Mouse (Mus musculus) G1E (cell line): ENCODE measurements around the gene Tiam2. TPM values are rescaled to one million over a fixed set of nuclear protein-coding genes. Genes with fewer than 3 reads are reported as not detected.
A peak's percentile ranks its signal among the peaks of the same experiment; 100 is the strongest.

Experiments used
- ATAC-seq: 2 replicates; pipeline ENCODE4 v1.8.0; 2016; ENCODE audit warnings: mild to moderate bottlenecking; ENCODE audit not compliant: insufficient number of reproducible peaks, poor library complexity, low FRiP score, severe bottlenecking; ENCODE audit errors: extremely low read depth
- DNase-seq: peaks from one replicate; pipeline ENCODE4 v3.0.0; 2012; ENCODE audit warnings: low spot score
- H3K27me3 ChIP-seq: 2 replicates; pipeline ENCODE4 v1.6.1; 2012; ENCODE audit warnings: mild to moderate bottlenecking, low read length, inconsistent platforms; ENCODE audit not compliant: insufficient read depth
- H3K36me3 ChIP-seq: replicated peaks from 2 replicates; pipeline ENCODE3; 2012; ENCODE audit warnings: mild to moderate bottlenecking, inconsistent platforms
- H3K4me1 ChIP-seq: 2 replicates; pipeline ENCODE4 v1.6.1; 2012; ENCODE audit warnings: low read depth, low read length, inconsistent platforms, mixed read lengths; ENCODE audit not compliant: insufficient read depth
- H3K4me3 ChIP-seq: 2 replicates; pipeline ENCODE4 v1.5.1; 2012; ENCODE audit warnings: low read depth, mild to moderate bottlenecking, inconsistent platforms, low read length, moderate library complexity, mixed read lengths
- H3K9me3 ChIP-seq: replicated peaks from 2 replicates; pipeline ENCODE4 v1.6.1; 2012; ENCODE audit warnings: inconsistent platforms
- CTCF ChIP-seq: IDR thresholded peaks from 2 replicates; pipeline ENCODE4 v1.5.1; 2012; ENCODE audit warnings: low read depth, low read length, inconsistent platforms, mixed read lengths
- GATA1 ChIP-seq: IDR thresholded peaks from 2 replicates; pipeline ENCODE4 v1.6.1; 2012; ENCODE audit warnings: borderline replicate concordance, low read length, inconsistent platforms, mixed read lengths
- GATA2 ChIP-seq: IDR thresholded peaks from 2 replicates; pipeline ENCODE4 v1.6.1; 2012; ENCODE audit warnings: low read depth, low read length, inconsistent platforms, borderline replicate concordance
- POLR2AphosphoS5 ChIP-seq: IDR thresholded peaks from 2 replicates; pipeline ENCODE4 v1.6.1; 2012; ENCODE audit warnings: low read depth, low read length, inconsistent platforms; ENCODE audit not compliant: insufficient replicate concordance
- TAL1 ChIP-seq: conservative IDR thresholded peaks from 2 replicates; pipeline ENCODE4 v1.6.1; 2012; ENCODE audit warnings: low read depth, low read length, inconsistent platforms, mixed read lengths
- polyA plus RNA-seq: library from polyadenylated mRNA; stranded (reverse); fragments of >175 nt; gene quantifications from 2 replicates; pipeline ENCODE4 v1.2.3, GENCODE M21; 2012
- total RNA-seq, 2 experiments: library from RNA; stranded (forward) in 1 of 2; stranded (reverse) in 1 of 2; fragments of 200-1000 nt in 1 of 2; fragments of >200 nt in 1 of 2; fragmentation: Nextera tagmentation in 1 of 2; gene quantifications; 2 replicates each; pipeline ENCODE4 v1.2.3; 2014 to 2017

Gene Tiam2
- total and polyA plus RNA-seq, 3 experiments = 0.49 TPM; not detected in 2

GRCm38 (mm10) chr17:3491667-3492066 lies 165.3 kb downstream of the Tiam2 start:
- DNase-seq = no peak
- no peak for TF ChIP-seq CTCF
- TF ChIP-seq TAL1 = no peak
- H3K27me3 ChIP-seq = peaks cover 18% of the 10 kb centered on the region
- no peaks in the 10 kb centered on the region for H3K4me1 ChIP-seq
- ATAC-seq = no peak
- H3K9me3 ChIP-seq = no peaks in the 10 kb centered on the region
- no peak overlapping the region for H3K4me3 ChIP-seq
- H3K36me3 ChIP-seq = no peaks in the 10 kb centered on the region

- DNase-seq (no peak), ATAC-seq (no peak)
- H3K9me3 ChIP-seq = no peaks in the 10 kb centered on the region
- no peaks in the 10 kb centered on the region for H3K4me1 ChIP-seq
- H3K27me3 ChIP-seq = peaks cover 15% of the 10 kb centered on the region
- H3K36me3 ChIP-seq = no peaks in the 10 kb centered on the region
- TF ChIP-seq POLR2AphosphoS5 = no peak
- no peak overlapping the region for H3K4me3 ChIP-seq
Measured at GRCm38 (mm10) chr17:3495576-3495975, 169.2 kb downstream of the Tiam2 start.

- no peak for DNase-seq
- no peak for ATAC-seq
- no peaks in the 10 kb centered on the region for H3K4me1 ChIP-seq
- H3K4me3 ChIP-seq = no peak overlapping the region
- peaks cover 13% of the 10 kb centered on the region for H3K27me3 ChIP-seq
- H3K36me3 ChIP-seq = no peaks in the 10 kb centered on the region
- H3K9me3 ChIP-seq = no peaks in the 10 kb centered on the region
- TF ChIP-seq POLR2AphosphoS5 (no peak), TAL1 (no peak), GATA2 (no peak)
Measured at GRCm38 (mm10) chr17:3496080-3496479, 169.7 kb downstream of the Tiam2 start.

- no peaks in the 10 kb centered on the region for H3K36me3 ChIP-seq
- no peak for DNase-seq
- ATAC-seq = no peak
Measured at GRCm38 (mm10) chr17:3498086-3498485, 171.7 kb downstream of the Tiam2 start.

GRCm38 (mm10) chr17:3498580-3498979 lies 172.2 kb downstream of the Tiam2 start:
- Histone ChIP-seq H3K9me3 (no peaks in the 10 kb centered on the region), H3K27me3 (peaks cover 10% of the 10 kb centered on the region), H3K4me3 (no peak overlapping the region), H3K36me3 (no peaks in the 10 kb centered on the region), H3K4me1 (no peaks in the 10 kb centered on the region)
- ATAC-seq (no peak), DNase-seq (no peak)
- TF ChIP-seq GATA2 (no peak), POLR2AphosphoS5 (no peak), TAL1 (no peak), GATA1 (no peak), CTCF (no peak)

More at GRCm38 (mm10) chr17:3498086-3498485, 171.7 kb downstream of the Tiam2 start:
- Histone ChIP-seq H3K27me3 (peaks cover 11% of the 10 kb centered on the region), H3K4me1 (no peaks in the 10 kb centered on the region), H3K9me3 (no peaks in the 10 kb centered on the region), H3K4me3 (no peak overlapping the region)
- TF ChIP-seq CTCF (0 out of 2 replicates have a peak, but pooled peaks have one; percentile 29), GATA1 (no peak)

- no peak for DNase-seq
- no peak for TF ChIP-seq TAL1
- no peak for TF ChIP-seq POLR2AphosphoS5
- TF ChIP-seq GATA2 = no peak
- TF ChIP-seq GATA1 = no peak
- Histone ChIP-seq H3K36me3 (no peaks in the 10 kb centered on the region), H3K4me1 (no peaks in the 10 kb centered on the region), H3K4me3 (no peak overlapping the region), H3K27me3 (peaks cover 16% of the 10 kb centered on the region), H3K9me3 (no peaks in the 10 kb centered on the region)
- ATAC-seq = no peak
Measured at GRCm38 (mm10) chr17:3499468-3499867, 173.1 kb downstream of the Tiam2 start.

GRCm38 (mm10) chr17:3500076-3500475 lies 173.7 kb downstream of the Tiam2 start:
- Histone ChIP-seq H3K4me3 (no peak overlapping the region), H3K27me3 (peaks cover 18% of the 10 kb centered on the region), H3K9me3 (no peaks in the 10 kb centered on the region), H3K4me1 (no peaks in the 10 kb centered on the region), H3K36me3 (no peaks in the 10 kb centered on the region)
- no peak for ATAC-seq
- DNase-seq = no peak
- TF ChIP-seq GATA1 (no peak), TAL1 (no peak), POLR2AphosphoS5 (no peak), CTCF (no peak), GATA2 (no peak)
